Mouse (Mus musculus) kidney, postnatal 25 days (tissue): ENCODE results near the gene Abhd18.

Source experiments
- DNase-seq, 2 experiments: peaks; one replicate each; pipeline ENCODE4 v3.0.0; 2021; ENCODE audit warnings: mixed read lengths in 2 of 2

Abhd18 gene

GRCm38 (mm10) chr3:40950601-40951201, 103.9 kb downstream of the Abhd18 start:
- DNase-seq: peak; percentile 72 to 90

DNA sequence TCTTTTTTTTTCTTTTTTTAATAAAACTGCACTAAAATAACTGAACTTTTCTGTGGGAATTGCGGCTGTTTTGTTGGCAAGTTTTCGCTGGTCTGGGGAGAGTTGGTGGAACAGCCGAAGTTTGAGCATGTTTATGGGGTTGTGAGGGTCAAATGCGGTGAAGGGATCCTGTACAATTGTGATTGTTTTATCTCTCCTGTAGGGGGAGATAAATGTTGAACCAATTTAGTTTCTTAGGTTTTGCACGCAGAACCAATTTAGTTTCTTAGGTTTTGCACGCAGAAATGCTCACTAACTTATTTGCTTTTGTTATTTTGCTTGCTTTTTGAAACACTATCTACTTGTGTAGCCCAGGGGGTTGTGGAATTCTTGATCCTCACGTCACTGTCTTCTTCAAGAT, 104.6 kb downstream of the Abhd18 start:
- DNase-seq: peak in 1 of 2 experiments; percentile 7

DNA sequence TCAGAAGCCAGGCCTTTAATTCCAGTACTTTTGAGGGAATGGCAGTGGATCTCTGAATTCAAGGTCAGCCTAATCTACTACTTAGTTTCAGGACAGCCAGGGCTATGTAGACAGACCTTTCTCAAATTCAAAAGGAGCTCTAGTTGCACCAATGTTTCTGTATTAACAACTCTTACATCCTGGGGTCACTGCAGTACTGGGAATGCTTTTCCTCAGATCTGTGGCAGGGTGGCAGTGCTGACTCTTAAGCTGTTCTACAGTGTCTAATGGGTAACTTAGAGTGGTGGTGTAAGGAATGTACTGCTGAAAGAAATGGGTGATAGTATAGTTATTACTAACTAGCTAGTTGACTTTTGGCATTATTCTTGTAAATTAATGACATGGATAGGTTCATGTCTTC, 105.8 kb downstream of the Abhd18 start:
- DNase-seq: peak; percentile 24 to 46

DNA sequence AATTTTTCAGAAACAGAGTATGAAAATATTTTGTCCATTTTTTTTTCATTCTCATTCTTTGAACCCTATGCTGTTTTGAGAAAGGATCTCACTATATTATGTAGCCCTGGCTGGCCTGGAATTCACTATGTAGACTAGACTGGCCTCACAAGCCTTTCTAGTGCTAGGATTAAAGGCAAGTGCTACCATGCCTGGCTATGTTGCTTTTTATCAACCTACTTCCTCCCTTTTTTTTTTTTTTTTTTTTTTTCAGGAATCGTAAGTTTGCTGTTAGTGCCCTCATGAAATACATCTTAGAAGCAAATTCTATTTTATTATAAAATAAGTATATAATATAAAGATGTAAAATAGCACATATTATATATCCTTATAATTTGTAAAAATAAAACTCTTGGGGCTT, 108.0 kb downstream of the Abhd18 start:
- no peak for DNase-seq

GRCm38 (mm10) chr3:40958831-40959230, 112.1 kb downstream of the Abhd18 start:
- DNase-seq: no peak

GRCm38 (mm10) chr3:40980758-40981157, 134.0 kb downstream of the Abhd18 start:
- DNase-seq: no peak

DNA sequence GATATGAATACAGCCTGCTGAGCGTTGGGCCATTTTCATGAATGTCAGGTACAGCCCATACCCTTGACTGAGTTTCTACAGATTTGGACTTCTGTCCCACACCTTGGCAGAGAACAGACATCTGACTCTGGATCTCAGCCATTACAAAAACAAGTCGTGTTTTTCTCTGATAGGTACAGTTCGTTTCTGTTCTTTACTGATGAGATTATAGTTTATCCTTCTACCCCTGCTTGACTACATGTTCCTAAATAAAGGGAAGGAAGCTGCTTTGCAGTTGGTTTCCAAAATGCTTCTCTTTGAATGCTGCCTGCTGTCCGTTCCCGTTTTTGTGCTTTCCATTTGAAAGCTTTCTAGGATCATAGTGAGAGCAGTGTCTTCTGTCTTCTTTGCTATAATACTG, 140.8 kb downstream of the Abhd18 start:
- DNase-seq: no peak
